Mouse (Mus musculus): ENCODE data around the gene Mrpl21.
A peak's percentile ranks its signal among the peaks of the same experiment; 100 is the strongest.

Mrpl21 gene

GRCm38 (mm10) chr19:3297775-3298174 lies 15.1 kb downstream of the Mrpl21 start:
- peak; percentile 27 for DNase-seq (ENCODE audit: low spot score)

DNA sequence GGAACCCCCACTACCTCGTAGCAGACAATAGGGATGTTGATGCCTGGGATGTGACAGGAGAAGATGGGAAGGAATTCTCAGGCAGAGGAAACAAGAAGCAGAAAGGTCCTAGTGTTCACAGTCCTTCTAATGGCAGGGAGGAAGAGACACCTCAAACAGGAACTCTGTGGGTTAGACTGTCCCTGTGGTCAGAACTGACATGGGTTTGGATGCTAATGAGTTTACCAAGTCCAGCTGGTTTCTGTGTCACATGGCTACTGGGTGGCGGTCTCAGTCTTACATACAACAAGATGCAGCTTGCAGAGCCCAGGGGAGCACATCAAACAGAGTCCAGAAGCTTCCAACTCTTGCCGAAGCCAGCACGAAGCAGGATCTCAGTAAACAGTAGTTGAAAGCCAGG lies 21.3 kb downstream of the Mrpl21 start:
- no peak for DNase-seq (ENCODE audit: low spot score)

DNA sequence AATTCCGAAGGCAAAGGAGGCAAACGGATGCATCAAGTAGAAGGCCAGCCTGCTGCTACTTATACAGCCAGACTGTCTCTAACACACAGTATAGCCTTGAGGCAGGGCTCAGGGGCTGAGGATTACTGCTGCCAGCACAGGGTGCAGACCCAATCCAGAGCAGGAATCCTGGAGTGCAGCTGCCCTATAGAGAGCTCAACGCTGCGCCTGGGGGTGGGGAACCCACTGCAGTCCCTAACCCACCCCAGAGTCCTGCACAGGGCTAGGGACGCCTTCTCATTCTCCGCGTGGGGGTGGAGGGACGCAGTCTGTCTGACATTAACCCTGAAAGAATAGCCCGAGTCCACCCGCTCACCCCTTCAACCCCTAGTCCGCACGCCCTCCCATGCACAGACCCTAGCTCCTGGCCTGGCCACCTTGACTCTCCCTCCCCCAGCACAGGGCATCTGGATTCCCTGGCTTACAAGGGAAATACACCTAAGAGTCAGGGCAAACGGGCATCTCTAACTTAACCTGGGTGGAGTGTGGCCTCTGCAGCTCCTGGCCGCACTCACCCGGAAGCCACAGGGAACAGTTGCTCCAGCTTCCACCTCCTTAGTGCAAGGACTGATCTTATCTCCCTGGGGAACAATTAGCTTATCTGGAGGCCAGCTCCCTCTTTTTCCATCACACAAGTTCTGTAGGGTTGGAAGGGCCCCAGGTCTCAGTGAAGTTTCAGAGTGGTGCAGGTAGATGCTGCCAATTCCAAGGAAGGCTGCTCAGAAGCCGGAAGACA lies 24.7 kb downstream of the Mrpl21 start:
- no peak for DNase-seq (ENCODE audit: low spot score)

- DNase-seq (ENCODE audit: low spot score): no peak
Observed at GRCm38 (mm10) chr19:3319341-3319740, 36.6 kb downstream of the Mrpl21 start.

- no peak for DNase-seq (ENCODE audit: low spot score)
Observed at GRCm38 (mm10) chr19:3320086-3320485, 37.4 kb downstream of the Mrpl21 start.

DNA sequence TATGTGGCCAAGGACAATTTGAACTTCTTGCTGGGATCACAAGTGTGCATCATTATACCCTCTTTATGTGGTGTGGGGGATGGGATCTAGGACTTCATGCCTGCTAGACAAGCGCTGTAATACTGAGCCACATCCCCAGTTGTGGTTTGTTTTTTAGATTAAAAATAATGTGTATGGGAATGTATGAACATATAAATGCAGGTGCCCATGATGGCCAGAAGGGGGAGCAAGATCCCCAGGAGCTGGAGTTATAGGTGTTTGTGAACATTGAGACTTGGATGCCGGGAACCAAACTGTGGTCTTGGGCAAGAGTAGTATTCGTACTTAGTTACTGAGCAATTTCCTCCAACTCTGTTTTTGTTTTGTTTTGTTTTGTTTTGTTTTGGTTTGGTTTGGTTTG lies 38.1 kb downstream of the Mrpl21 start:
- DNase-seq (ENCODE audit: low spot score): no peak

DNA sequence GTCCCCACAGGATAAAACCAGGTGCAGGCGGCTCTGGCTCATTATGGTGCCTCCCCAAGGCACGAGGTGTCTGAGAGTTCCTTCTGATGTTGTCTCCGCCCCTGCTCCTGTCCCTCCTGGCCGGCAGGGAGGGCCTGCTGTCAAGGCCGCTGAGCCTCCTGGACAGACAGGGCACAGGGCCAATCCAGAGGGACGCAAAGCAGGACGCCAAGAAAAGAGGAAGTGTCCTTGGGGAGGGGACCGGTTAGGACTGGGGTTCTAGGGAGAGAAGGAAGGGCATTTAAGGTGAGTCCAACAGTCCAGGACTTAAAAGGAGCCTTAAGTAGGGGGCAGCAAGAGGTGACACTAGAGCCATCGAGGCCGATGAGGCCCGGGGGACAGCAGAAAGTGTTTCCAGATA lies 38.9 kb downstream of the Mrpl21 start:
- peak; percentile 26 for DNase-seq (ENCODE audit: low spot score)

- DNase-seq (ENCODE audit: low spot score): peak; percentile 17
Observed at GRCm38 (mm10) chr19:3322261-3322969, 39.7 kb downstream of the Mrpl21 start, which contains the start of gene Cpt1a. Gene Cpt1a, plus strand, starts transcription at chr19:3322334.

DNA sequence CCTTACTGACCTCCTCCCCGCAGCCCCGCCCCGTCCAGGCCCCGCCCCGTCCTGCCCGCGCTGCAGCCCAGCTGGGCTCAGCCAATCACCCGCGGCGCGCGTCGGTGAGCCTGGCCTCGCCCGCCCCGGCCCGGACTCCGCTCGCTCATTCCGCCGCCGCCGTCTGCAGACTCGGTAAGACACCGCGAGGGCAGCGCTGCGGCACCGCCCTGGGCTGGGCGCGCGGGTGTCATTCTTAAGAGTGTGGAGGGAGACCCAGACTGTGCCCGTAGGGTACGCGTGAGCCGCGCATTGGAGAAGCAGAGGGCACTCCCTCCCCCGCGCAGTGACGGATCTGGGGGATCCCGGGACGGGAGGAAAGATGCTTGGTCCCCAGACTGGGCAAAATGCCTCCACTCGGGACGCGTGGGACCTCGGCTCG lies 40.5 kb downstream of the Mrpl21 start:
- peak; percentile 83 for DNase-seq (ENCODE audit: low spot score)

DNA sequence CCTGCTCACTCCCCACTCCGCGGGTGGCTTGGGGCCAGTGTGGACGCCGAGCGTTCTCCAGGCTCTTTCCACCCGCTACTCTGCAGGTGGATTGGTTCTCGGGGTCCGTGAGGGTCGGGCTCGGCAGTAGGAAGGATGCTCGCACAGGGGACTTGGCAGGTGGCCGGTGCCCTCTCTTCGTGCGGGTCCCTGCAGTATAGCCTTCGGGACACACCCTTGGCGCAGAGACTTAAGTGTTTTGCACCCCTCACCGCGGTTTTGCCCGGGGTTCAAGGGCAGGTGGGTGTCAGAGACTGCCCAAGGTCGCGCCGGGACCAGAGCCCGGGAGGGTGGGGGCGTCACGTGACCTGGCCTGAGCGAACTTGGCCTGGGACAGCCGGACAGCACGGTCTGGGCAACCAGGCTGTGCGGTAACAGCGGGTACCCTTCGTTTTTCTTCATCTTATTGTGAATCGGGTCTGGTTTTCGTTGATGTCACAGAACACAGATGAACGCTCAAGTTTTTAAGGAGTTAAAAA lies 41.1 kb downstream of the Mrpl21 start:
- peak; percentile 35 for DNase-seq (ENCODE audit: low spot score)

GRCm38 (mm10) chr19:3324271-3324811 lies 41.6 kb downstream of the Mrpl21 start:
- no peak for DNase-seq (ENCODE audit: low spot score)

DNA sequence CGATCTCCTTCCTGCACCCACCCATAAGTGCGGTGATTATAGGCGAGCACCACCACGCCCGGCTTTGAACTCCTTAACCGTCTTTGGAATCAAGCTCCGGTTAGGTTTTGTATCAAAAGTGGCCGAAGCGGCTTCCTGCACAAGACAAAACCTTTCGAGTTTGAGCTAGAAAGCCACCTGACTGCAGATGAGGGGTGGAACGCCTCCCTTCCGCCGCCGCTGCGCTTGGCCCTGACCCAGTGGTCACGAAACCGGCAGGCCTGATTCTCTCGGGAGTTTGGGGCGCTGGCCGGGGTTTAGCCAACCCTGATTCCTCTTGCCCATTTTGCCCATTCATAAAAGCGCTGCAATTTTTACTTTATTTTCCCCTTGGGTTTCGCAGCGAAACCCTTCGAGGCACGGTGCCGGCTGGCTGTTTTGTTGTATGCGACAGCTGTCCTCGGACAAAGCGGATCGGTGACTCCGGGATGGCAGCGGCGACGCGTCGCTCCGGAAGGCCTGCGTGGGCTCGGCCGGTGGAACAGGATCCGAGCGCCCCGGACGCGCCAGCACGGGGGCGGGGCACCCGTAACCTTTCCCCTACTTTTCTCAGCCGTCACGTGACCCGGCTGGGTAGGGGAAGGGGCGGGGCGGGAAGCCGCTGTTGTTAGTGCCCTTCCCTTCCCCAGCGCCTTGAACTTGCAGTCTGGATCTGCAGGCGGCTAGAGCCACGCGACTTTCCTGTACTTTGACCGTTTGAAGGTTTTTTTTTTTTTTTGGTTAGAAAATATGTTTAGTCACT lies 42.4 kb downstream of the Mrpl21 start:
- DNase-seq (ENCODE audit: low spot score): peak; percentile 89

GRCm38 (mm10) chr19:3325771-3326478 lies 43.2 kb downstream of the Mrpl21 start:
- DNase-seq (ENCODE audit: low spot score): no peak

DNA sequence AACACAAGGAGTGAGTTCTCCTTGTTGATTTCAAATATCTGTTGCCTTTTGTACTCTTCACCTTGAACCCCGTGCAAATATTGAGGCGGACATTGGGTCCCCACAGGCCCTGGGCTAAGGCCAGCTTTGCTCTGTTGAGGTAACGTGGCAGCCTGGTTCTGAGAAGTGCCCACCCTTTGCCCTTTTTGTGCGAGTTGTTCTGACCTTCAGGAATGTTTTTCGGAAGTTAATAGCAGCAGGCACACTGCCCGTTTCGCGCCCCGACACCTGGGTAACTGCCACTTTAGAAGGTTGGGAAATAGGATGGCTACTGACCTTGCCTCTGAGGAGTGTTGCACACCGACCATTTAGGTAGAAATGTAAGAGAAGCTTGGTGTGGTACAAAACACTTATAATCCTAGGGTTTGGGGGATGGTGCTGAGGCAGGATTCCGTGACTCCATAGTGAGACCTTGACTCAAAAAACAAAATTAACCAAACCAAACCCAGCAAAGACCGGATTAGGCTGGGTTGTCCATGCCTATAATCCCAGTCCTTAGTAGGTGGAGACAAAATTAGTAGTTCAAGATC lies 43.9 kb downstream of the Mrpl21 start:
- no peak for DNase-seq (ENCODE audit: low spot score)

- no peak for DNase-seq (ENCODE audit: low spot score)
Observed at GRCm38 (mm10) chr19:3333247-3333646, 50.5 kb downstream of the Mrpl21 start.

DNA sequence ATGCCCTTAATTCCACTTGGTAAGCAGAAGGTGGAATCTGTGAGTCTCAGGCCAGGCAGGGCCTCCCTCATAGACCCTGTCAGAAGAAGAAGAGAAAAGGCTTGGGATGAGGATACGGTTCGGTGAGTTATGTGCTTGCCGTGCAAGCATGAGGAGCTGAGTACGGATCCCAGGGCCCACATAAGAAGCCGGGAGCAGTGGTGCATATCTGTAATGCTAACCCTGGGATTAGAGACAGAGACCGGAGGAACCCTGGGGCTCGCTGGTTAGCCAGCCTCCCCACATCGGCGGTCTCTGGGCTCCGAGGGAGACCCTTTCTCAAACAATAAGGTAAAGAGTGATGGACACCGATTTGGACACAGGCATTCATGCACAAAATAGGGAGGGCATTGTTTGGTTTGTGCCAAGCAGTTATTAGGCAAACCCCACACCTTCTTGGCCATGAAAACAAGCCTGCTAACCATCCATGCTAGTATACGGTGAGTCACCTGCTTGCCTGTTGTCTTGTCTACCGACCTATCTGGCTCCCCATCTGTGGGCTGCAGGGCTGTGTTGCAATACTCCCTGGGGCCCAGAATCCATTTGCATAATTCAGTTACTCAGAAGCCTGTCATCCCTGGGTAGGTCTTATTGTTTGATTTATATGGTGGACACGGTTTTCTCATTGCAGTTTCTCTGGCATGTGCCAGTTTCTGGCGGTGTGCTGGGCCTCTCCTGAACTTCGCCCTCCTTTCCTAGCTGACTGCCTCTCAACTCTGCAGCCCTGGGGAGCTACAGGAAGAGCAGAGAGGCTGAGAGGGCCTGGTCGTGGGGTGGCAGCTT lies 51.2 kb downstream of the Mrpl21 start:
- no peak for DNase-seq (ENCODE audit: low spot score)

- DNase-seq (ENCODE audit: low spot score): no peak
Observed at GRCm38 (mm10) chr19:3334550-3334949, 51.8 kb downstream of the Mrpl21 start.

GRCm38 (mm10) chr19:3335917-3336316 lies 53.2 kb downstream of the Mrpl21 start:
- DNase-seq (ENCODE audit: low spot score): no peak

GRCm38 (mm10) chr19:3336485-3337255 lies 54.0 kb downstream of the Mrpl21 start:
- DNase-seq (ENCODE audit: low spot score): no peak

Data from yolk sac, embryonic 10.5 days (tissue).